Mouse (Mus musculus): ENCODE measurements at regions not wholly inside any gene's neighbourhood (a gene's known extent, or its start where the extent isn't known, plus 50 kb on each side); places are given as distances from the start of the nearest gene placed in this dataset.

- Histone ChIP-seq H3K4me3 (replicated peaks) (no peak overlapping the region), H3K4me1 (no peaks in the 10 kb centered on the region), H3K27ac (replicated peaks) (no peak overlapping the region), H3K4me2 (no peak overlapping the region), H3K9me3 (replicated peaks) (no peaks in the 10 kb centered on the region), H3K27me3 (replicated peaks) (no peaks in the 10 kb centered on the region), H3K9ac (replicated peaks) (no peak overlapping the region), H3K36me3 (no peaks in the 10 kb centered on the region)
- 83% methylated on average over 4 of the region's 4 CpGs for WGBS
- no peak for ATAC-seq (ENCODE audit: low FRiP score)
Measured at GRCm38 (mm10) chr6:99874852-99875251, 148.7 kb upstream of the Prok2 start.

GRCm38 (mm10) chr6:99874029-99874428 lies 147.8 kb upstream of the Prok2 start:
- no peak for ATAC-seq (ENCODE audit: low FRiP score)
- H3K9me3 ChIP-seq (replicated peaks): no peaks in the 10 kb centered on the region
- no peaks in the 10 kb centered on the region for H3K4me1 ChIP-seq
- no peak overlapping the region for H3K4me2 ChIP-seq
- no peak overlapping the region for H3K27ac ChIP-seq (replicated peaks)
- H3K4me3 ChIP-seq (replicated peaks): no peak overlapping the region
- WGBS: 80% methylated on average over 4 of the region's 4 CpGs
- H3K9ac ChIP-seq (replicated peaks): no peak overlapping the region
- no peaks in the 10 kb centered on the region for H3K36me3 ChIP-seq
- H3K27me3 ChIP-seq (replicated peaks): no peaks in the 10 kb centered on the region

- ATAC-seq (ENCODE audit: low FRiP score): no peak
Measured at GRCm38 (mm10) chr6:99866061-99866460, 139.9 kb upstream of the Prok2 start.

GRCm38 (mm10) chr6:99864949-99865348 lies 138.8 kb upstream of the Prok2 start:
- H3K27me3 ChIP-seq (replicated peaks): no peaks in the 10 kb centered on the region
- H3K4me3 ChIP-seq (replicated peaks): no peak overlapping the region
- no peaks in the 10 kb centered on the region for H3K36me3 ChIP-seq
- ATAC-seq (ENCODE audit: low FRiP score): peak; percentile 73
- no peak overlapping the region for H3K9ac ChIP-seq (replicated peaks)
- 53% methylated on average over 3 of the region's 3 CpGs for WGBS
- H3K4me1 ChIP-seq: peaks cover 25% of the 10 kb centered on the region
- H3K4me2 ChIP-seq: no peak overlapping the region
- no peak overlapping the region for H3K27ac ChIP-seq (replicated peaks)
- H3K9me3 ChIP-seq (replicated peaks): no peaks in the 10 kb centered on the region

More at GRCm38 (mm10) chr6:99866061-99866460, 139.9 kb upstream of the Prok2 start:
- no peak overlapping the region for H3K4me2 ChIP-seq
- H3K4me3 ChIP-seq (replicated peaks): no peak overlapping the region
- peaks cover 25% of the 10 kb centered on the region for H3K4me1 ChIP-seq
- no peak overlapping the region for H3K9ac ChIP-seq (replicated peaks)
- H3K27ac ChIP-seq (replicated peaks): no peak overlapping the region
- H3K9me3 ChIP-seq (replicated peaks): no peaks in the 10 kb centered on the region
- H3K27me3 ChIP-seq (replicated peaks): no peaks in the 10 kb centered on the region
- WGBS: 81% methylated on average over 9 of the region's 9 CpGs
- no peaks in the 10 kb centered on the region for H3K36me3 ChIP-seq

- no peak for ATAC-seq (ENCODE audit: low FRiP score)
- Histone ChIP-seq H3K4me1 (peaks cover 25% of the 10 kb centered on the region), H3K9me3 (replicated peaks) (no peaks in the 10 kb centered on the region), H3K36me3 (no peaks in the 10 kb centered on the region), H3K4me3 (replicated peaks) (no peak overlapping the region), H3K27me3 (replicated peaks) (no peaks in the 10 kb centered on the region), H3K27ac (replicated peaks) (no peak overlapping the region), H3K9ac (replicated peaks) (no peak overlapping the region), H3K4me2 (no peak overlapping the region)
- WGBS: 32% methylated on average over 9 of the region's 9 CpGs
Measured at GRCm38 (mm10) chr6:99863418-99863817, 137.2 kb upstream of the Prok2 start.

- H3K4me1 ChIP-seq: no peaks in the 10 kb centered on the region
- no peak overlapping the region for H3K4me2 ChIP-seq
- H3K4me3 ChIP-seq (replicated peaks): no peak overlapping the region
- 82% methylated on average over 6 of the region's 6 CpGs for WGBS
- H3K27me3 ChIP-seq (replicated peaks): no peaks in the 10 kb centered on the region
- H3K9me3 ChIP-seq (replicated peaks): no peaks in the 10 kb centered on the region
- H3K9ac ChIP-seq (replicated peaks): no peak overlapping the region
- no peak for ATAC-seq (ENCODE audit: low FRiP score)
- no peak overlapping the region for H3K27ac ChIP-seq (replicated peaks)
- H3K36me3 ChIP-seq: no peaks in the 10 kb centered on the region
Measured at GRCm38 (mm10) chr6:99857411-99857810, 131.2 kb upstream of the Prok2 start.

GRCm38 (mm10) chr6:99853716-99854115 lies 127.5 kb upstream of the Prok2 start:
- Histone ChIP-seq H3K4me1 (no peaks in the 10 kb centered on the region), H3K9ac (replicated peaks) (no peak overlapping the region), H3K9me3 (replicated peaks) (no peaks in the 10 kb centered on the region), H3K4me3 (replicated peaks) (no peak overlapping the region), H3K4me2 (no peak overlapping the region), H3K27me3 (replicated peaks) (no peaks in the 10 kb centered on the region), H3K36me3 (no peaks in the 10 kb centered on the region), H3K27ac (replicated peaks) (no peak overlapping the region)
- 33% methylated on average over 3 of the region's 3 CpGs for WGBS
- no peak for ATAC-seq (ENCODE audit: low FRiP score)

- Histone ChIP-seq H3K9ac (replicated peaks) (no peak overlapping the region), H3K36me3 (no peaks in the 10 kb centered on the region), H3K4me2 (no peak overlapping the region), H3K9me3 (replicated peaks) (no peaks in the 10 kb centered on the region), H3K4me3 (replicated peaks) (no peak overlapping the region), H3K4me1 (0 out of 2 replicates have a peak, but pooled peaks cover under 1% of the 10 kb centered on the region), H3K27ac (replicated peaks) (no peak overlapping the region), H3K27me3 (replicated peaks) (no peaks in the 10 kb centered on the region; the same call in 1 of the 2 replicates)
- WGBS: 82% methylated on average over 1 of the region's 1 CpGs
- ATAC-seq (ENCODE audit: low FRiP score): no peak
Measured at GRCm38 (mm10) chr6:99850706-99851105, 124.5 kb upstream of the Prok2 start.

GRCm38 (mm10) chr6:99845508-99845846 lies 119.3 kb upstream of the Prok2 start:
- Histone ChIP-seq H3K4me2 (no peak overlapping the region), H3K36me3 (no peaks in the 10 kb centered on the region), H3K27ac (replicated peaks) (no peak overlapping the region), H3K4me1 (peaks cover 17% of the 10 kb centered on the region), H3K9ac (replicated peaks) (no peak overlapping the region), H3K4me3 (replicated peaks) (no peak overlapping the region), H3K9me3 (replicated peaks) (no peaks in the 10 kb centered on the region), H3K27me3 (replicated peaks) (no peaks in the 10 kb centered on the region; the same call in 1 of the 2 replicates)
- ATAC-seq (ENCODE audit: low FRiP score): no peak
- 23% methylated on average over 4 of the region's 4 CpGs for WGBS

GRCm38 (mm10) chr6:99844775-99845507 lies 118.7 kb upstream of the Prok2 start:
- Histone ChIP-seq H3K27me3 (replicated peaks) (no peaks in the 10 kb centered on the region; the same call in 1 of the 2 replicates), H3K27ac (replicated peaks) (no peak overlapping the region), H3K9me3 (replicated peaks) (no peaks in the 10 kb centered on the region), H3K4me3 (replicated peaks) (no peak overlapping the region), H3K4me1 (peaks cover 17% of the 10 kb centered on the region), H3K9ac (replicated peaks) (no peak overlapping the region), H3K4me2 (no peak overlapping the region), H3K36me3 (no peaks in the 10 kb centered on the region)
- ATAC-seq (ENCODE audit: low FRiP score): no peak
- 12% methylated on average over 4 of the region's 4 CpGs for WGBS

- WGBS: 42% methylated on average over 3 of the region's 3 CpGs
- ATAC-seq (ENCODE audit: low FRiP score): peak; percentile 31; the same call in 1 of the 2 replicates
Measured at GRCm38 (mm10) chr6:99843507-99843906, 117.3 kb upstream of the Prok2 start.

GRCm38 (mm10) chr6:99842723-99843122 lies 116.5 kb upstream of the Prok2 start:
- no peak for ATAC-seq (ENCODE audit: low FRiP score)
- H3K4me1 ChIP-seq: peaks cover 17% of the 10 kb centered on the region
- H3K27ac ChIP-seq (replicated peaks): no peak overlapping the region
- H3K9ac ChIP-seq (replicated peaks): no peak overlapping the region
- no peak overlapping the region for H3K4me2 ChIP-seq
- no peaks in the 10 kb centered on the region for H3K9me3 ChIP-seq (replicated peaks)
- H3K36me3 ChIP-seq: no peaks in the 10 kb centered on the region
- H3K27me3 ChIP-seq (replicated peaks): no peaks in the 10 kb centered on the region; the same call in 1 of the 2 replicates
- no peak overlapping the region for H3K4me3 ChIP-seq (replicated peaks)

More at GRCm38 (mm10) chr6:99843507-99843906, 117.3 kb upstream of the Prok2 start:
- Histone ChIP-seq H3K27ac (replicated peaks) (no peak overlapping the region), H3K4me1 (peaks cover 17% of the 10 kb centered on the region), H3K9ac (replicated peaks) (no peak overlapping the region), H3K4me2 (no peak overlapping the region), H3K9me3 (replicated peaks) (no peaks in the 10 kb centered on the region), H3K27me3 (replicated peaks) (no peaks in the 10 kb centered on the region; the same call in 1 of the 2 replicates), H3K4me3 (replicated peaks) (no peak overlapping the region), H3K36me3 (no peaks in the 10 kb centered on the region)

All from neural tube, embryonic 15.5 days (tissue).